Mouse (Mus musculus): ENCODE measurements around the gene Marveld2.

GRCm38 (mm10) chr13:100607756-100608155 lies 9.0 kb downstream of the Marveld2 start:
- TF ChIP-seq CTCF (IDR thresholded peaks at IDR 0.05; ENCODE audit: control insufficient read depth, insufficient read depth, insufficient read length) (no peak), MYOG (IDR thresholded peaks at IDR 0.05; ENCODE audit: control insufficient read depth, extremely low read depth, insufficient read length) (no peak), MAX (IDR thresholded peaks at IDR 0.05) (no peak), MYOD1 (IDR thresholded peaks at IDR 0.05; ENCODE audit: control insufficient read depth, insufficient read length, low read depth) (no peak)
